Mouse (Mus musculus): ENCODE measurements at regions not wholly inside any gene's neighbourhood (a gene's known extent, or its start where the extent isn't known, plus 50 kb on each side); places are given as distances from the start of the nearest gene placed in this dataset.

DNA sequence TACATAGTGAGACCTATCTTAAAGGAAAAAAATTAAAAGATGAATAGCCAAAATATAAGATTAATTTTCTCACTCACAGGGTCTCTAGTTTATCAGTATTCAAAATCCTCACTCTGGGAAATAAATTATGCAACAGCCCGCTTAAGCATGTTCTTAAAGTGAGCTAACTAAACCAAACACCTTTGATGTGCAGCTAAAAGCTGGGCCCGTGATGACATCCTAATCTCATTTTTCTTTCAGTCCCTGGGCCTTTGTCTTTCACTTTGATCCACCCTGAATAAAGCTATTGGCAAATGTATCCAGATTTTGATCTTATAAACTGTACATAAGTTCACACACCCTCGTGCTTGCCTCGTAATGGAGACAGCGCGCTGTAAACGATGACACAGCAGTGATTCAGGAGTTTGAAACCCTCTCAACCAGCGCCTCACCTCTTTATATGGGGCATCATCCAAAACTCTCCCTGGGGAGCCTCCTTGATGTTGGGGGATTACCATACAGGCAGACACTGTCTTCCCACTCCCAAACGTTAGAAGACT lies 100.3 kb upstream of the Krtap11-1 start:
- H3K4me2 ChIP-seq (ENCODE audit: insufficient read depth, low read depth, poor library complexity, severe bottlenecking) = no peak overlapping the region
- no peak overlapping the region for H3K9ac ChIP-seq (ENCODE audit: insufficient read depth, low read depth)
- TF ChIP-seq SMC3 (IDR thresholded peaks at IDR 0.05; ENCODE audit: low read depth, low read length) (no peak), JUN (IDR thresholded peaks at IDR 0.05; ENCODE audit: insufficient read depth, low read depth, low read length) (no peak), BHLHE40 (IDR thresholded peaks at IDR 0.05; ENCODE audit: low read depth, low read length) (no peak), ZC3H11A (IDR thresholded peaks at IDR 0.05; ENCODE audit: low read depth, low read length) (no peak), USF1 (IDR thresholded peaks at IDR 0.05; ENCODE audit: low read depth, low read length) (no peak)
- no peaks in the 10 kb centered on the region for H3K36me3 ChIP-seq (replicated peaks in 1 of 2; ENCODE audit: control insufficient read depth in 1 of 2, insufficient read depth in 1 of 2, low read length in 1 of 2)
- dilution Hi-C loops (cut with MboI; ENCODE audit: extremely low pct_ligation_motif_present, extremely low pct_unique_long_range_greater_than_20kb, low sequenced_read_pairs) = no loop called here
- no peaks in the 10 kb centered on the region for H3K27me3 ChIP-seq (replicated peaks)
- H3K79me2 ChIP-seq (replicated peaks; ENCODE audit: control insufficient read depth, extremely low read depth, insufficient read depth, poor library complexity, severe bottlenecking) = no peaks in the 10 kb centered on the region
- no peaks in the 10 kb centered on the region for H3K4me1 ChIP-seq (ENCODE audit: control insufficient read depth in 1 of 2, insufficient read depth in 2 of 2)
- H3K27ac ChIP-seq (ENCODE audit: insufficient read depth, low read depth) = no peak overlapping the region
- in situ Hi-C loops (cut with MboI; ENCODE audit: low pct_ligation_motif_present, low pct_unique_long_range_greater_than_20kb, low sequenced_read_pairs) = no loop called here
- DNase-seq (ENCODE audit: extremely low read depth) = no peak
- no peak overlapping the region for H3K4me3 ChIP-seq (replicated peaks in 1 of 3; ENCODE audit: low read depth in 2 of 3, low read length in 2 of 3, poor library complexity in 1 of 3)
- H3K9me3 ChIP-seq (replicated peaks; ENCODE audit: low read length) = peaks cover 60% of the 10 kb centered on the region

DNA sequence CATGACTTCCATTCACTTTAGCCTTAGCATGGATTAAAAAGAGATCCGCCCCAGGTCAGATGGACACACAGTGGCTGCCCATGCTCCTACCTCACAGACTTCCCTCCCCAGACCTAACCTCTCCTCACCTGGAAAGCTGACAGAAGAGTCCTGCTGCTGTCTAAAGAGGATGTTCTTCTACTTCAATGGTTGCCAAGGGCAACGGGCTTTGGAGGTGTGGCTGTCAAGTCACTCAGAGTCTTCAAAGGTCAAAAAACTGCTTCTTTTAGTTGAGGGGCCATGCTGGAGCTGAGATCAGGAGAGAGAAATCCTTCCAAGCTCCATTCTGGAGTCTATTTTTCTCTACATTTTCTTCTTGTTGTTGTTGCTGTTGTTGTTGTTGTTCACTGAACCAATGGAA lies 89.1 kb upstream of the Krtap11-1 start:
- H3K9me3 ChIP-seq (replicated peaks; ENCODE audit: low read length) = peaks cover 76% of the 10 kb centered on the region
- no peaks in the 10 kb centered on the region for H3K79me2 ChIP-seq (replicated peaks; ENCODE audit: control insufficient read depth, extremely low read depth, insufficient read depth, poor library complexity, severe bottlenecking)
- no peak overlapping the region for H3K27ac ChIP-seq (ENCODE audit: insufficient read depth, low read depth)
- no peak overlapping the region for H3K4me3 ChIP-seq (replicated peaks in 1 of 3; ENCODE audit: low read depth in 2 of 3, low read length in 2 of 3, poor library complexity in 1 of 3)
- no peak overlapping the region for H3K9ac ChIP-seq (ENCODE audit: insufficient read depth, low read depth)
- no peaks in the 10 kb centered on the region for H3K4me1 ChIP-seq (ENCODE audit: control insufficient read depth in 1 of 2, insufficient read depth in 2 of 2)
- no peak for DNase-seq (ENCODE audit: extremely low read depth)
- TF ChIP-seq MXI1 (IDR thresholded peaks at IDR 0.05; ENCODE audit: low read depth, low read length) (no peak), POLR2A (IDR thresholded peaks at IDR 0.05; ENCODE audit: low read depth, low read length) (no peak), USF2 (conservative IDR thresholded peaks at IDR 0.05; ENCODE audit: low read depth, low read length) (no peak), EP300 (IDR thresholded peaks at IDR 0.05; ENCODE audit: low read length) (no peak), ZMIZ1 (IDR thresholded peaks at IDR 0.05; ENCODE audit: low read depth, low read length) (no peak), ZKSCAN1 (IDR thresholded peaks at IDR 0.05; ENCODE audit: borderline replicate concordance, low read depth, low read length) (no peak), CHD1 (IDR thresholded peaks at IDR 0.05; ENCODE audit: low read depth, low read length) (no peak), TCF12 (IDR thresholded peaks at IDR 0.05; ENCODE audit: low read depth, low read length) (no peak), CHD2 (IDR thresholded peaks at IDR 0.05; ENCODE audit: low read length) (no peak), CTCF (conservative IDR thresholded peaks at IDR 0.05 in 1 of 2, IDR thresholded peaks at IDR 0.05 in 1 of 2; ENCODE audit: low read depth in 2 of 2, low read length in 2 of 2) (no peak), IRF4 (IDR thresholded peaks at IDR 0.05; ENCODE audit: low read depth, low read length) (no peak)
- dilution Hi-C loops (cut with MboI; ENCODE audit: extremely low pct_ligation_motif_present, extremely low pct_unique_long_range_greater_than_20kb, low sequenced_read_pairs) (no loop called here), in situ Hi-C loops (cut with MboI; ENCODE audit: low pct_ligation_motif_present, low pct_unique_long_range_greater_than_20kb, low sequenced_read_pairs) (no loop called here)
- H3K36me3 ChIP-seq (replicated peaks in 1 of 2; ENCODE audit: control insufficient read depth in 1 of 2, insufficient read depth in 1 of 2, low read length in 1 of 2) = no peaks in the 10 kb centered on the region
- no peaks in the 10 kb centered on the region for H3K27me3 ChIP-seq (replicated peaks)
- H3K4me2 ChIP-seq (ENCODE audit: insufficient read depth, low read depth, poor library complexity, severe bottlenecking) = no peak overlapping the region

DNA sequence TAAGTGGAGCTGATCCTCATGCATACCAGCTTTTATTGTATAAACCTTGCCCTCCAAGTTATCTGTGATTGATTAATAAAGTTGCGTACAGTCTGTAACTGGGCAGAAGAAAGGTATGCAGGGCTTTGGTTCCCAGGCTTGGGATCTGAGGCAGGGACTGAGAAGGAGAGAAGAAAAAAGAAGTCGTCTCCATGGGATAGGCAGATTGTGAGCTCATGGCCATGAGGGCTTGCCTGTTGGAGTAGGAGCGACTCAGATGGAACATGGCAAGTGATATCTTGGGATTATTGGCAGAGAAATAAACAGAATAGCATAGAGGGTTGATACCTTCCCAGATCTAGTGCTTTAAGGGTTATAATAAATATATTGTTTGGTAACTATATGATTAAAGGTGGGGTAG lies 85.1 kb upstream of the Krtap11-1 start:
- TF ChIP-seq ZNF384 (IDR thresholded peaks at IDR 0.05; ENCODE audit: low read depth, low read length) = no peak
- dilution Hi-C loops (cut with MboI; ENCODE audit: extremely low pct_ligation_motif_present, extremely low pct_unique_long_range_greater_than_20kb, low sequenced_read_pairs) = no loop called here

More for the DNA sequence above, 85.1 kb upstream of the Krtap11-1 start:
- in situ Hi-C loops (cut with MboI; ENCODE audit: low pct_ligation_motif_present, low pct_unique_long_range_greater_than_20kb, low sequenced_read_pairs) = no loop called here
- no peaks in the 10 kb centered on the region for H3K27me3 ChIP-seq (replicated peaks)
- no peak overlapping the region for H3K9ac ChIP-seq (ENCODE audit: insufficient read depth, low read depth)
- H3K36me3 ChIP-seq (replicated peaks in 1 of 2; ENCODE audit: control insufficient read depth in 1 of 2, insufficient read depth in 1 of 2, low read length in 1 of 2) = no peaks in the 10 kb centered on the region
- H3K4me1 ChIP-seq (ENCODE audit: control insufficient read depth in 1 of 2, insufficient read depth in 2 of 2) = no peaks in the 10 kb centered on the region
- no peaks in the 10 kb centered on the region for H3K79me2 ChIP-seq (replicated peaks; ENCODE audit: control insufficient read depth, extremely low read depth, insufficient read depth, poor library complexity, severe bottlenecking)
- no peak overlapping the region for H3K4me3 ChIP-seq (replicated peaks in 1 of 3; ENCODE audit: low read depth in 2 of 3, low read length in 2 of 3, poor library complexity in 1 of 3)
- H3K4me2 ChIP-seq (ENCODE audit: insufficient read depth, low read depth, poor library complexity, severe bottlenecking) = no peak overlapping the region
- H3K9me3 ChIP-seq (replicated peaks; ENCODE audit: low read length) = peaks cover 74% of the 10 kb centered on the region
- H3K27ac ChIP-seq (ENCODE audit: insufficient read depth, low read depth) = no peak overlapping the region
- no peak for DNase-seq (ENCODE audit: extremely low read depth)
